Mouse (Mus musculus) gastrocnemius, adult 2 months (tissue): ENCODE results near the gene Dlg2. TPM values are rescaled to one million over a fixed set of nuclear protein-coding genes. Genes with fewer than 3 reads are reported as not detected.

Experiments used
- DNase-seq: peaks from one replicate; pipeline ENCODE4 v3.0.0; 2022
- H3K27ac ChIP-seq: fragments of 200-600 bp; 2 replicates; pipeline ENCODE4 v1.8.1; 2022; ENCODE audit warnings: mild to moderate bottlenecking
- H3K4me3 ChIP-seq: fragments of 200-600 bp; 2 replicates; pipeline ENCODE4 v1.8.1; 2022; ENCODE audit warnings: mild to moderate bottlenecking, moderate library complexity
- CTCF ChIP-seq: fragments of 200-600 bp; IDR thresholded peaks from 2 replicates; pipeline ENCODE4 v1.8.1; 2022; ENCODE audit warnings: antibody characterized with exemption, mild to moderate bottlenecking, moderate library complexity
- intact Hi-C: fragments of 180-260 bp; cut with DNase I; formaldehyde crosslinking; loops from one replicate; pipeline ENCODE4 v1.15.1; 2025
- total RNA-seq, 2 experiments: library from RNA; stranded (reverse); gene quantifications; 2 replicates each; pipeline ENCODE4 v1.2.3; 2021

Gene Dlg2
- total RNA-seq, 2 experiments from 2014 or later = 0.22 to 0.71 TPM

DNA sequence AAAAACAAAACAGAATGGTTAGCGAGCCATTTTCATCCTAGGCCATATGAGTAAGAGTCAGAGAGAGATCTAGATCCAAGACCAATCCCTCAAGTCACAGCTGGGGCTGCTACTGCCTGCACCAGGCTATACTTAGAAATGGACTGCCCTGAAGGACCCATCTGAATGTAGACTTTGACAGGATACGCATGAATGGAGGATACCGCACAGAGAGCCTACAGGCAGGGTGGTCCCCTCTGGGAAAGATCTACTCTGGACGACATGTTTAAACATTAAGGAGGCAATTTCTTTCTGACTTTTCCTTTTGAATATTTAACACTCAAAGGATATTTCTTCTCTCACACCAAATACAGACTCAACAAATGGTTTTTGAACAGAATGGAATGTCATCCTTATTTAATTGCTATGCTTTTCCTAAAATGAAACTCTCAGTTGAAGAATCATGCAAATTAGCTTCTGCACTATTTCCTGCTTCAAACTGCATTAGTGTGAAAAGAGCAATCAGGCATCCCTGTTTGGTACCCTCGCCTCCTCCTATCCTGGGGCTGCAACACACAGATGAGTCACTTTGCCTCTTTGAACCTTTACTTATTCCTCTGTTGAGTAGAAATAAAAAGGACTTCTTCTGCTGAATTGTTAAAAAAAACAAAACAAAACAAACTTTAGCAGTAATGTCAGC, 1856.9 kb downstream of the Dlg2 start:
- no peak for TF ChIP-seq CTCF
- Histone ChIP-seq H3K4me3 (no peak overlapping the region), H3K27ac (no peak overlapping the region)
- DNase-seq = no peak
- intact Hi-C loops = no loop called here

DNA sequence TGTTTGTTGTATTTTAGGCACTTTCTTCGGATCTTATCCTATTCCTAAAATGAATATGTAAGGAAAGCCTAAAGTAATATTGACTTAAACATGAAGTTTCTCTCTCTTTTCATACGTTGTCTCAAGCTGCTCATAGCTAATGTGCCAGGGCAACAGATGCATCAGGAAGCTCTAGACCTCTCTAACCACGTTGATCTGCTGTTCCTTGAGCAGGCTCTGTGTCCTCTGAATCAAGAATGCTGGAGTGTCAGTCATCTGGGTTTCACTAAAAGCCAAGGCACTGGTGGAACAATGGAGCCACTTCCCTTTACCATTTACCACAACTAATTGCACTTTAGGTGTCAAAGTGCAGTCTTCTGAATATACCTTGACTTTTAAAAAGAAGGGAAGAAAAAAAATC, 1880.1 kb downstream of the Dlg2 start:
- intact Hi-C loops = no loop called here
- no peak for TF ChIP-seq CTCF
- no peak for DNase-seq
- Histone ChIP-seq H3K4me3 (no peak overlapping the region), H3K27ac (no peak overlapping the region)

DNA sequence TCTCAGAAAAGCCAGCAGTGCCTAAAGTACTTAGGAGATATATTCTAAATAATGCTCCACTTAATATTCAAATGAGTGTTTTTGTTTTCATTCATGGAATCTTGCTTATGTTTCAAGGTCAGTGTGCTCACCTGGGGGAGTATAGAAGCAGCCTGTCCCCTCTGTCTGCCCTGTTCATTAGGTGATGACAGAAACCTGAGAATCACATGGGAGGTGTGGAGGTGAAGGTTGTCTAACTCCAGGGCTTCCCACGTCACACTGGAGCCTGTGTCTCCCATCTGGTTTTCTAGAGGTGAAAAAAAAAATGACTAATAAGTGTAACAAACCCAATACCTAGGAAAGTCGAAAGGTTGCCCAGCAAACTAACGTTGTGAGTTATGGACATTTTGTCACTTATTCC, 1886.9 kb downstream of the Dlg2 start:
- intact Hi-C loops = no loop called here
- no peak for DNase-seq
- TF ChIP-seq CTCF = no peak
- Histone ChIP-seq H3K4me3 (no peak overlapping the region), H3K27ac (no peak overlapping the region)

DNA sequence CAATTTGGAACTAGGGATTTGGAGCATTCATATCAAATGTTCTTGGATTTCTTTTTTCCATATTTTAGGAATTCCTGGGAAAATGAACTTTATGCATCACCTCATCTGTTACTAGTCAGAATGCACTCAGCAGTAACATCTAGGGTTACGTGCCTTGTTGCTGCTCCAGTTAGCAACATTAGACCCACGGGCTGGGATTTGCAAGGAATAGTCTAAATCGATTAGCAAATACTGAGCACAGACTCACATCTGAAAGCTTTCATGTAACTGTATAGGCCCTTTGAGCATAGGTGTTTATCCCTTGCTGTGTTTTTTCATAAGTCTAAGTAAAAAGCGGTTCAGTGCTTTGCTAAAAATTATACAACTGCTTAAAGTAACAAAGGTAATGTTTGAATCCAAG, 1887.3 kb downstream of the Dlg2 start:
- H3K27ac ChIP-seq = no peak overlapping the region
- no peak overlapping the region for H3K4me3 ChIP-seq
- intact Hi-C loops = no loop called here
- DNase-seq = no peak
- no peak for TF ChIP-seq CTCF

DNA sequence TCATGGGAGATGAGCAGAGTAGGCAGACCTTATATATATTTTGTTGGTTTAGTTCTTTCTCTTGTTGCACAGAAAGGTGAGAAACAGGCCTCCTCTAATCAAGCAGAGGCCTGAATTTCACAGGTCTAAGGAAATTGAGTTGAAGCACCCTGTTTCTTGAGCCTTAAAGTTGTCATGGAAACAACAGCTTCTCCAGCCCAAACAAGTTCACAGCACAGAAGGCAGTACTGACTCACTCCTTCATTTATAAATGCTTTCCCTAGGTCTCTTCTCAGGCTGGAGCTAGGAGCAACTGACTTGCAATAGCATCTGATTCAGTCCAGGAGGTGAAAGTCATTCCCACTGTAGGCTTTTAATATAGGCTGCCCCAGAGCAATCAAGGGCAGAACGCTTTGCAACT, 1890.6 kb downstream of the Dlg2 start:
- no peak for TF ChIP-seq CTCF
- Histone ChIP-seq H3K4me3 (no peak overlapping the region), H3K27ac (no peak overlapping the region)
- DNase-seq = no peak
- intact Hi-C loops = no loop called here

DNA sequence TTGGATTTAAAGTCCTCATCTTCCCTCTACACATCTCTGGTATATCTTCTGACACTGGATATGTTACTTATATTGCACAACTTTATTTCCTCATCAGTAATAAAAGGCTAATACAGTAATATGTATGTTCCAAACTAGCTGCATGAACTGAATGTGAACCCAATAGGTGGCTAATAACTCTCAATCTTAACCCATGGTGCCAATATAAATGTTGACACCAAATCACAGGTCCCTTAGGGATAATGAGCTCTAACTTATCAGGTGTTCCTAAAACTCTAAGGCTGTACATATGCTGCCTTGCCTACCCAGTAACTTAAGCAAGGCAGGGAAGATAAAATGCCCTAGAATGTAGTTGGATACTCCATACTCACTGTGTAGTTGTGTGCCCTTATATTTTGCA, 1894.0 kb downstream of the Dlg2 start:
- H3K4me3 ChIP-seq = no peak overlapping the region
- TF ChIP-seq CTCF = no peak
- no peak for DNase-seq
- intact Hi-C loops = no loop called here
- H3K27ac ChIP-seq = no peak overlapping the region

DNA sequence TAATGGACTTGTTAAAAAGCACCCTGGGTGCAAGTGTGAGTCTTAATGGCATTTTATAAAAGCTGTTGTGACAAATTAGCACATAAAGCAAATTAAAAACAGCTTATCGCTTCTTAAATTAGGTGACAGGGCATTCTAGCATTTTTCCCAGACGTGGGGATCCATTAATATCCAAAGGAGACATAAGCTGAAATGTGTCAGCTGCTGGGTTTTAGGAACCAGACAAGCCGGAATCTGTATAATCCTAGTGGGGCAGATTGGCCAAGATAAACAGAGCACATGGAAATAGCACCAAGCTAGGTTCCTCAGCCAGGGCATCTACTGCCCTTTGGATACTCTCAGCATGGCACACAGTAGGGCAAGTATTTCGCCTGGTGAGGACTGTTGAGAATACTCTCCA, 1895.2 kb downstream of the Dlg2 start:
- no peak overlapping the region for H3K27ac ChIP-seq
- TF ChIP-seq CTCF = no peak
- H3K4me3 ChIP-seq = no peak overlapping the region
- intact Hi-C loops = no loop called here
- no peak for DNase-seq

DNA sequence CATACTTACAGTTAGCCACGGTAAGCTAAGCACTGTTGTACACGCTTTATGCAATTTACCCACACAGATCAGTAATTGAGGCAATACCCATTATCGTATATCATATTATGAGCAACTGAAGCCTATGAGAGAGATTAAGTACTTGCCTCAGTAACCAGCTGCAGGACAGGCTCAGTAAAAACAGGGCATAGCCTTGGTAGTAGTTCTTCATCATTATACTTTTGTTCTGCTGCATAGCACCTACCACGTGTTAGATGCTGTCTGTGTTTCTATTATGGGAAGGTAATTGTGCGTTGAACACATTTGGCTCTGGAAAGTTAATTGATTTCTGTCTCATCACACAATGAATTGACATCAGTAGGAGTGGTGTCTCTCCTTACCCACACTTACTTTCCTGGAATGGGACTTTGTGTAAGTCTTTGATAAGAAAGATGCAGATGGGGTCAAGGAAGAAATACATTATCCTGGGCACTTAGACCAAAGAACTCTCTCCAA, 1897.4 kb downstream of the Dlg2 start:
- intact Hi-C loops = no loop called here
- H3K4me3 ChIP-seq = no peak overlapping the region
- TF ChIP-seq CTCF = no peak
- no peak overlapping the region for H3K27ac ChIP-seq
- no peak for DNase-seq

DNA sequence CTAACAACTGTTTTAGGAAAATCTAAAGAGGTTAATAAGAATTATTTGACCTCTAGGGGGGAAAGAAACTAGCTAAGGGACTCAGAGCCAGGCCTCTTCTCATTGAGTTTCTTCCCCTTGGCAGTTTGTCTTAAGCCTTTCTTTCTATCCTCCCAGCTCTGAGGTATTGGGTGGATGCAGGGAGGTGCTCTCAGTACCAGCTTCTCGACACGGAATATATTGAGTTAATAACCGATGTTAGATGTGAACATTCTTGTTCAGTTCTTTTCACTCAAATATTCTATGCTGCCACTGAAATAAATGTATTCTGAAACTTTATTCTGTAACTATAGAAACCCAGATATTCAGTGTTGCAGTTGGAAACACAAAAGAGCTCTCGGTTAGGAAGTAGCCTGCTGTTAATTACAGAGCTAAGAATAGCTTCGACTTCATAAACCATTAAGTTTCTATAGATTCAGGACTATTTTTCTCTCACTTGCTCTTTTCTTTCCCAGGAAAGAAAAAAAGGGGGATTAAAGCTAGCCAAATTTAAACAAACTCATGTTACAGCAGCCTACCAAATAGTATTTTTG, 1907.5 kb downstream of the Dlg2 start:
- DNase-seq = no peak
- intact Hi-C loops = no loop called here
- no peak for TF ChIP-seq CTCF
- Histone ChIP-seq H3K4me3 (no peak overlapping the region), H3K27ac (no peak overlapping the region)

DNA sequence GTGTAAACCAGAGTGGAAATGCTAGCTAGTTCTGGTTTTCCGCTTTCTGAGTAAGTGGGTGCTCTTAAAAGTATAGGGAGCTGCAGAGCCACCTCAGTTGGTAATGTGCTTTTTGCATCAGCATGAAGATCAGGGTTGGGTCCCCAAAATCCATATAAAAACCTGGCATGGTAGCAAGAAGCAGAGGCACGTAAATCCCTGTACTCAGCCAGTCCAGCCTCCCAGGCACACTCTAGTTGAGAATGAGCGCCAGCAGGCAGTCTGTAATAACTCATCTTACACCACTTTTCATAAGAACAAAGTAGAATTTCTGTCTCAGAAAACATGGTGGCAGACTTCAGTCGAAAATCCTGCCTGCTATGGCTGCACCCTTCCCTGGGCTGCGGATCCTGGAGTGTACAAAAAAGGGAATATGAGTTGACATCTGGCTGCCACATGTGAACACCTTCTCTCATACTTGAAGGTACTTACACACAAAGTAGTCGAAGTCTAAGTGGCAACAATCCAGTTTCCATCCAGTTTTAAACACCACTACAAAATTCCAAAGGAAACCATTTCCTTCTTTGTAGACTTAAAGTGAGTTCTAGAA, 1915.7 kb downstream of the Dlg2 start:
- H3K27ac ChIP-seq = no peak overlapping the region
- no peak for TF ChIP-seq CTCF
- intact Hi-C loops = no loop called here
- no peak overlapping the region for H3K4me3 ChIP-seq
- DNase-seq = no peak

DNA sequence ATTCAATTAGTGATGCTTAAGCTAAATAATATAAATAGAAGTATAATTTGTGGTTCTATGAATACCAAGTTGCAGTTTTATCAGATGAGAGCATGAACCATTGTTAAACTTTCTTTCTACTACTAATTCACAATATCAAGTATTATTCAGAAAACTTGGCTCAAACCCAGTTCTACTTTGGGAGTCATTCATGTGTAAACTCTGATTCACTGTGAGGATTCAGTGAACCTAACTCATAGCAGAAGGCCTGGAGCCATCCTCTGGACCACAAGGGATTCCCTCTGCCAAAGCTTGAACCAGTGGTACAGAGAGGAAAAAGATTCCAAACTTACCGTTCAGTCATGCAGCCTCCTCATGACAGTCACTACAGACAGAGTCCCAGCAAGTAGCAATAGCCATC, 1920.3 kb downstream of the Dlg2 start:
- intact Hi-C loops = no loop called here
- no peak overlapping the region for H3K27ac ChIP-seq
- no peak for TF ChIP-seq CTCF
- no peak overlapping the region for H3K4me3 ChIP-seq
- no peak for DNase-seq

DNA sequence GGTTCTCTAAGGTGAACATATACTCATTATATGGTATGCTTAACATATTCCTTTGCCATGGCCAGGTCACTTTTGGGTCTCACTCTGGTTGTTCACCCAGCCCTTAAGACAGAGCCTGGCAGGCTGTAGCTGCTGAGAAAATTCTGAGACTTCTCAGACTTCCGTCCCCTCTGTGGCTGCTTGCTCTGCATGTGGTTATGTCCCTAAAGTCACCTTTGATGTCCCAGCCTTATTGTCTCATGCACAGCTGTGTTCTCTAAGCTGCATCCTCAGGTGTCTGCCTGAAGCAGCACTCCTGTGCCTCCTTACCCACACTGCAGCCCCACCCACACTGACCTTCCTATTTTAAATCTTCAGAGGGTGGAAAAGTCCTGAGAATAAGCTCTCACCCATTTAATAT, 1922.4 kb downstream of the Dlg2 start:
- intact Hi-C loops = no loop called here
- DNase-seq = no peak
- no peak overlapping the region for H3K27ac ChIP-seq
- TF ChIP-seq CTCF = no peak
- no peak overlapping the region for H3K4me3 ChIP-seq

DNA sequence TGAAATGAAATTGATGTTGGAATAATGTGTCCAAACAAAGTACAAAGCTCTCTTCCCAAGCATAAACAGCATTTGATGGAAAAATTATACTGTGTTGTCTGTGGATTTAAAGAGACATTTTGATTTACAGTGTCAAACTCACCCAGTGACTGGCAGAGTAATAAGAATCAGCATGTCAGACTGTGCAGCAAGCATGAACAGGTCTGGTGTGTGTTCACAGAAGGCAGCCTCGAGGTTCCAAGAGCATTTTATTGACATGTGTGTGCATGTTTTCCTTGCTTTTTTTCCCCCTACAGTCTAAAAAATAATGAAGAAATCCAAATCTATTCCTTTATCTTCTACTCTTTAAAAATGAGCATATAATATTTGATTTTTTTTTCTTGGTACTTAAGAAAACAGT, 1924.1 kb downstream of the Dlg2 start:
- DNase-seq = no peak
- no peak overlapping the region for H3K27ac ChIP-seq
- intact Hi-C loops = no loop called here

More for the DNA sequence above, 1924.1 kb downstream of the Dlg2 start:
- no peak overlapping the region for H3K4me3 ChIP-seq
- no peak for TF ChIP-seq CTCF
